In genomic region chr6:125009181-125010073, GRCm38 (mm10) we compare ENCODE assay signal across 8 mouse cellular contexts. TPM values are rescaled to one million over a fixed set of nuclear protein-coding genes. Genes with fewer than 3 reads are reported as not detected.
A peak's percentile ranks its signal among the peaks of the same experiment; 100 is the strongest.
DNase-seq lines count a peak whose midpoint lies in the region; ATAC-seq lines count a peak whose summit lies in the region.

No protein-coding gene starts in this region.

- WGBS in hindbrain, embryonic 12.5 days, result under 1% methylated on average over 42 of the region's 78 CpGs

- no peaks in the 10 kb centered on the region for H3K9me3 ChIP-seq in hindbrain, embryonic 12.5 days (replicated peaks)

- H3K36me3 ChIP-seq in hindbrain, embryonic 12.5 days, result peaks cover 28% of the 10 kb centered on the region; the same call in 1 of the 2 replicates

- peak overlapping the region; percentile 96 for H3K9ac ChIP-seq in hindbrain, embryonic 12.5 days

- DNase-seq in R1 (ENCODE audit: low read depth, low spot score), result peak; percentile 87
- DNase-seq in cerebellum, adult 9-11 months, result peak; percentile 85
- DNase-seq in left cerebral cortex, adult 8-10 months (ENCODE audit: low spot score in 2 of 2), result peak; percentile 27 to 75
- peak; percentile 78 for DNase-seq in right cerebral cortex, adult 18-20 months
- DNase-seq in urinary bladder, adult 2 months (ENCODE audit: low spot score), result peak; percentile 67

- no peaks in the 10 kb centered on the region for H3K27me3 ChIP-seq in hindbrain, embryonic 12.5 days

- peak; percentile 65 for ATAC-seq in frontal cortex, adult (ENCODE audit: low TSS enrichment)
- peak; percentile 83 for ATAC-seq in hindbrain, embryonic 12.5 days (ENCODE audit: low FRiP score)
- peak; percentile 61 for ATAC-seq in megakaryocyte, adult 5-6 weeks (ENCODE audit: poor library complexity, severe bottlenecking)

- peak overlapping the region; percentile 93 for H3K4me3 ChIP-seq in hindbrain, embryonic 12.5 days

- peak overlapping the region; percentile 89 for H3K4me2 ChIP-seq in hindbrain, embryonic 12.5 days (replicated peaks)

- peak overlapping the region; percentile 99 for H3K27ac ChIP-seq in hindbrain, embryonic 12.5 days

- peaks cover 24% of the 10 kb centered on the region for H3K4me1 ChIP-seq in hindbrain, embryonic 12.5 days

RNA-seq across cellular contexts. Expression of gene Zfp384, which starts 0.5 kb away (rescaled TPM):
- 21.6 and 22.3 TPM in 2 replicates for polyA plus RNA-seq in hindbrain, embryonic 12.5 days (2016; fragmentation: Nextera tagmentation; extraction: Ambion mirVana)
- 10 to 100 TPM; 36.8 to 48.5 (median 40.5) TPM for total RNA-seq in left cerebral cortex, adult 8-10 months (2022)
- total RNA-seq in megakaryocyte, adult 5-6 weeks (2015), result 67.0 and 70.0 TPM in 2 replicates
- total RNA-seq in megakaryocyte, adult 5-6 weeks (2017), result 34.1 and 36.0 TPM in 2 replicates
- polyA plus RNA-seq in urinary bladder, adult 2 months (2012; rRNA removed), result 42.8 and 43.1 TPM in 2 replicates

RNA-seq across cellular contexts. Expression of gene Pianp, which starts 12.9 kb away (rescaled TPM):
- 8.6 and 8.9 TPM in 2 replicates for polyA plus RNA-seq in hindbrain, embryonic 12.5 days (2016; fragmentation: Nextera tagmentation; extraction: Ambion mirVana)
- total RNA-seq in left cerebral cortex, adult 8-10 months (2022), result 100 to 1,000 TPM; 146 to 232 (median 185) TPM
- total RNA-seq in megakaryocyte, adult 5-6 weeks (2015), result not detected in 2 replicates
- not detected in 2 replicates for total RNA-seq in megakaryocyte, adult 5-6 weeks (2017)
- 19.3 and 24.4 TPM in 2 replicates for polyA plus RNA-seq in urinary bladder, adult 2 months (2012; rRNA removed)

RNA-seq across cellular contexts. Expression of gene Ing4, which starts 30.1 kb away (rescaled TPM):
- 151 and 159 TPM in 2 replicates for polyA plus RNA-seq in hindbrain, embryonic 12.5 days (2016; fragmentation: Nextera tagmentation; extraction: Ambion mirVana)
- total RNA-seq in left cerebral cortex, adult 8-10 months (2022), result 10 to 100 TPM; 52.5 to 59.2 (median 54.2) TPM
- total RNA-seq in megakaryocyte, adult 5-6 weeks (2015), result 33.0 and 35.7 TPM in 2 replicates
- total RNA-seq in megakaryocyte, adult 5-6 weeks (2017), result 63.3 and 63.9 TPM in 2 replicates
- polyA plus RNA-seq in urinary bladder, adult 2 months (2012; rRNA removed), result 88.6 and 113 TPM in 2 replicates

RNA-seq across cellular contexts. Expression of gene Acrbp, which starts 40.1 kb away (rescaled TPM):
- 16.0 and 18.3 TPM in 2 replicates for polyA plus RNA-seq in hindbrain, embryonic 12.5 days (2016; fragmentation: Nextera tagmentation; extraction: Ambion mirVana)
- 10 to 100 TPM in 2 of 4 experiments, 1 to 10 TPM in 2; 8.6 to 12.1 (median 10.1) TPM for total RNA-seq in left cerebral cortex, adult 8-10 months (2022)
- 9.0 and 14.2 TPM in 2 replicates for total RNA-seq in megakaryocyte, adult 5-6 weeks (2015)
- 3.4 and 8.8 TPM in 2 replicates for total RNA-seq in megakaryocyte, adult 5-6 weeks (2017)
- 23.5 and 24.7 TPM in 2 replicates for polyA plus RNA-seq in urinary bladder, adult 2 months (2012; rRNA removed)

RNA-seq across cellular contexts. Expression of gene Cops7a, which starts 44.1 kb away (rescaled TPM):
- polyA plus RNA-seq in hindbrain, embryonic 12.5 days (2016; fragmentation: Nextera tagmentation; extraction: Ambion mirVana), result 99.5 and 101 TPM in 2 replicates
- 100 to 1,000 TPM; 154 to 177 (median 165) TPM for total RNA-seq in left cerebral cortex, adult 8-10 months (2022)
- 35.4 and 37.2 TPM in 2 replicates for total RNA-seq in megakaryocyte, adult 5-6 weeks (2015)
- 19.4 and 25.7 TPM in 2 replicates for total RNA-seq in megakaryocyte, adult 5-6 weeks (2017)
- polyA plus RNA-seq in urinary bladder, adult 2 months (2012; rRNA removed), result 162 and 183 TPM in 2 replicates

Comparison
In these comparisons a context has a peak if more than half of its experiments do, and no peak if none do; other contexts are left out.
1. Peak in every context shown above with its lines: DNase-seq, ATAC-seq, H3K4me3 ChIP-seq and H3K27ac ChIP-seq.
2. RNA of gene Pianp, which starts 12.9 kb away (total RNA-seq): 146 to 232 TPM in left cerebral cortex, adult 8-10 months; not detected in megakaryocyte, adult 5-6 weeks; every median in the first group is over 100 times any median in the second.